Mouse (Mus musculus): ENCODE measurements at regions not wholly inside any gene's neighbourhood (a gene's known extent, or its start where the extent isn't known, plus 50 kb on each side); places are given as distances from the start of the nearest gene placed in this dataset.

GRCm38 (mm10) chr2:137379816-137380215 lies 263.4 kb upstream of the Jag1 start:
- DNase-seq (ENCODE audit: low spot score, missing footprints) (no peak), ATAC-seq (ENCODE audit: low FRiP score) (no peak)
- H3K4me1 ChIP-seq (ENCODE audit: control insufficient read depth, insufficient read depth, low read length) = no peaks in the 10 kb centered on the region
- H3K27me3 ChIP-seq (ENCODE audit: control insufficient read depth, insufficient read depth, low read length) = no peaks in the 10 kb centered on the region
- H3K27ac ChIP-seq (ENCODE audit: low read depth, low read length) = no peak overlapping the region
- H3K4me2 ChIP-seq = no peak overlapping the region
- 90% methylated on average over 2 of the region's 2 CpGs for WGBS
- no peaks in the 10 kb centered on the region for H3K9me3 ChIP-seq (ENCODE audit: control insufficient read depth, low read length)
- H3K36me3 ChIP-seq (ENCODE audit: control insufficient read depth, insufficient read depth, low read length) = no peaks in the 10 kb centered on the region
- H3K9ac ChIP-seq (ENCODE audit: low read length) = no peak overlapping the region
- no peak overlapping the region for H3K4me3 ChIP-seq (ENCODE audit: low read depth, low read length)

GRCm38 (mm10) chr2:137375346-137375745 lies 258.9 kb upstream of the Jag1 start:
- DNase-seq (ENCODE audit: low spot score, missing footprints) (no peak), ATAC-seq (ENCODE audit: low FRiP score) (no peak)
- Histone ChIP-seq H3K4me1 (ENCODE audit: control insufficient read depth, insufficient read depth, low read length) (no peaks in the 10 kb centered on the region), H3K9me3 (ENCODE audit: control insufficient read depth, low read length) (no peaks in the 10 kb centered on the region), H3K9ac (ENCODE audit: low read length) (no peak overlapping the region), H3K27me3 (ENCODE audit: control insufficient read depth, insufficient read depth, low read length) (no peaks in the 10 kb centered on the region), H3K4me2 (no peak overlapping the region), H3K36me3 (ENCODE audit: control insufficient read depth, insufficient read depth, low read length) (no peaks in the 10 kb centered on the region), H3K27ac (ENCODE audit: low read depth, low read length) (no peak overlapping the region), H3K4me3 (ENCODE audit: low read depth, low read length) (no peak overlapping the region)
- WGBS = 86% methylated on average over 5 of the region's 5 CpGs

- Histone ChIP-seq H3K9ac (ENCODE audit: low read length) (no peak overlapping the region), H3K27me3 (ENCODE audit: control insufficient read depth, insufficient read depth, low read length) (no peaks in the 10 kb centered on the region), H3K27ac (ENCODE audit: low read depth, low read length) (no peak overlapping the region), H3K4me1 (ENCODE audit: control insufficient read depth, insufficient read depth, low read length) (no peaks in the 10 kb centered on the region), H3K4me3 (ENCODE audit: low read depth, low read length) (no peak overlapping the region), H3K4me2 (no peak overlapping the region), H3K9me3 (ENCODE audit: control insufficient read depth, low read length) (no peaks in the 10 kb centered on the region), H3K36me3 (ENCODE audit: control insufficient read depth, insufficient read depth, low read length) (no peaks in the 10 kb centered on the region)
- 92% methylated on average over 2 of the region's 2 CpGs for WGBS
- ATAC-seq (ENCODE audit: low FRiP score) (no peak), DNase-seq (ENCODE audit: low spot score, missing footprints) (no peak)
These were observed 254.6 kb upstream of the Jag1 start for GRCm38 (mm10) chr2:137371062-137371461.

GRCm38 (mm10) chr2:137363006-137363405 lies 246.6 kb upstream of the Jag1 start:
- H3K9me3 ChIP-seq (ENCODE audit: control insufficient read depth, low read length) = no peaks in the 10 kb centered on the region
- DNase-seq (ENCODE audit: low spot score, missing footprints) = no peak
- no peak for ATAC-seq (ENCODE audit: low FRiP score)
- no peaks in the 10 kb centered on the region for H3K36me3 ChIP-seq (ENCODE audit: control insufficient read depth, insufficient read depth, low read length)
- no peak overlapping the region for H3K27ac ChIP-seq (ENCODE audit: low read depth, low read length)
- 94% methylated on average over 2 of the region's 2 CpGs for WGBS
- no peak overlapping the region for H3K9ac ChIP-seq (ENCODE audit: low read length)
- no peaks in the 10 kb centered on the region for H3K4me1 ChIP-seq (ENCODE audit: control insufficient read depth, insufficient read depth, low read length)
- no peaks in the 10 kb centered on the region for H3K27me3 ChIP-seq (ENCODE audit: control insufficient read depth, insufficient read depth, low read length)
- H3K4me2 ChIP-seq = no peak overlapping the region
- H3K4me3 ChIP-seq (ENCODE audit: low read depth, low read length) = no peak overlapping the region

GRCm38 (mm10) chr2:137357181-137357738 lies 240.8 kb upstream of the Jag1 start:
- 78% methylated on average over 13 of the region's 13 CpGs for WGBS
- Histone ChIP-seq H3K4me3 (ENCODE audit: low read depth, low read length) (no peak overlapping the region), H3K27ac (ENCODE audit: low read depth, low read length) (no peak overlapping the region), H3K4me1 (ENCODE audit: control insufficient read depth, insufficient read depth, low read length) (no peaks in the 10 kb centered on the region), H3K9me3 (ENCODE audit: control insufficient read depth, low read length) (no peaks in the 10 kb centered on the region), H3K36me3 (ENCODE audit: control insufficient read depth, insufficient read depth, low read length) (no peaks in the 10 kb centered on the region), H3K9ac (ENCODE audit: low read length) (no peak overlapping the region), H3K4me2 (no peak overlapping the region), H3K27me3 (ENCODE audit: control insufficient read depth, insufficient read depth, low read length) (no peaks in the 10 kb centered on the region)
- DNase-seq (ENCODE audit: low spot score, missing footprints) (no peak), ATAC-seq (ENCODE audit: low FRiP score) (no peak)

- DNase-seq (ENCODE audit: low spot score, missing footprints) (no peak), ATAC-seq (ENCODE audit: low FRiP score) (no peak)
- WGBS = 85% methylated on average over 2 of the region's 2 CpGs
- H3K36me3 ChIP-seq (ENCODE audit: control insufficient read depth, insufficient read depth, low read length) = no peaks in the 10 kb centered on the region
- H3K9ac ChIP-seq (ENCODE audit: low read length) = no peak overlapping the region
- no peaks in the 10 kb centered on the region for H3K27me3 ChIP-seq (ENCODE audit: control insufficient read depth, insufficient read depth, low read length)
- H3K4me2 ChIP-seq = no peak overlapping the region
- H3K4me1 ChIP-seq (ENCODE audit: control insufficient read depth, insufficient read depth, low read length) = no peaks in the 10 kb centered on the region
- H3K4me3 ChIP-seq (ENCODE audit: low read depth, low read length) = no peak overlapping the region
- no peaks in the 10 kb centered on the region for H3K9me3 ChIP-seq (ENCODE audit: control insufficient read depth, low read length)
- H3K27ac ChIP-seq (ENCODE audit: low read depth, low read length) = no peak overlapping the region
These were observed 227.3 kb upstream of the Jag1 start for GRCm38 (mm10) chr2:137343736-137344135.

GRCm38 (mm10) chr2:137329995-137330394 lies 213.6 kb upstream of the Jag1 start:
- no peak for DNase-seq (ENCODE audit: low spot score, missing footprints)
- Histone ChIP-seq H3K27me3 (ENCODE audit: control insufficient read depth, insufficient read depth, low read length) (no peaks in the 10 kb centered on the region), H3K4me1 (ENCODE audit: control insufficient read depth, insufficient read depth, low read length) (no peaks in the 10 kb centered on the region), H3K4me3 (ENCODE audit: low read depth, low read length) (no peak overlapping the region), H3K9me3 (ENCODE audit: control insufficient read depth, low read length) (no peaks in the 10 kb centered on the region), H3K36me3 (ENCODE audit: control insufficient read depth, insufficient read depth, low read length) (no peaks in the 10 kb centered on the region), H3K27ac (ENCODE audit: low read depth, low read length) (no peak overlapping the region), H3K9ac (ENCODE audit: low read length) (no peak overlapping the region), H3K4me2 (no peak overlapping the region)
- WGBS = 87% methylated on average over 8 of the region's 8 CpGs
- no peak for ATAC-seq (ENCODE audit: low FRiP score)

GRCm38 (mm10) chr2:137323445-137323844 lies 207.0 kb upstream of the Jag1 start:
- Histone ChIP-seq H3K4me3 (ENCODE audit: low read depth, low read length) (no peak overlapping the region), H3K9ac (ENCODE audit: low read length) (no peak overlapping the region), H3K4me1 (ENCODE audit: control insufficient read depth, insufficient read depth, low read length) (no peaks in the 10 kb centered on the region), H3K4me2 (no peak overlapping the region), H3K27me3 (ENCODE audit: control insufficient read depth, insufficient read depth, low read length) (no peaks in the 10 kb centered on the region), H3K9me3 (ENCODE audit: control insufficient read depth, low read length) (no peaks in the 10 kb centered on the region), H3K27ac (ENCODE audit: low read depth, low read length) (no peak overlapping the region), H3K36me3 (ENCODE audit: control insufficient read depth, insufficient read depth, low read length) (no peaks in the 10 kb centered on the region)
- DNase-seq (ENCODE audit: low spot score, missing footprints) (no peak), ATAC-seq (ENCODE audit: low FRiP score) (no peak)
- WGBS = 69% methylated on average over 5 of the region's 5 CpGs

- H3K4me3 ChIP-seq (ENCODE audit: low read depth, low read length) = no peak overlapping the region
- 86% methylated on average over 4 of the region's 4 CpGs for WGBS
- H3K4me2 ChIP-seq = no peak overlapping the region
- H3K4me1 ChIP-seq (ENCODE audit: control insufficient read depth, insufficient read depth, low read length) = no peaks in the 10 kb centered on the region
- no peak overlapping the region for H3K27ac ChIP-seq (ENCODE audit: low read depth, low read length)
- no peaks in the 10 kb centered on the region for H3K36me3 ChIP-seq (ENCODE audit: control insufficient read depth, insufficient read depth, low read length)
- no peak overlapping the region for H3K9ac ChIP-seq (ENCODE audit: low read length)
- H3K9me3 ChIP-seq (ENCODE audit: control insufficient read depth, low read length) = no peaks in the 10 kb centered on the region
- ATAC-seq (ENCODE audit: low FRiP score) (no peak), DNase-seq (ENCODE audit: low spot score, missing footprints) (no peak)
- H3K27me3 ChIP-seq (ENCODE audit: control insufficient read depth, insufficient read depth, low read length) = no peaks in the 10 kb centered on the region
These were observed 194.1 kb upstream of the Jag1 start for GRCm38 (mm10) chr2:137310511-137310910.

- no peak for DNase-seq (ENCODE audit: low spot score, missing footprints)
- H3K4me3 ChIP-seq (ENCODE audit: low read depth, low read length) = no peak overlapping the region
- H3K9ac ChIP-seq (ENCODE audit: low read length) = no peak overlapping the region
- no peaks in the 10 kb centered on the region for H3K9me3 ChIP-seq (ENCODE audit: control insufficient read depth, low read length)
- no peaks in the 10 kb centered on the region for H3K36me3 ChIP-seq (ENCODE audit: control insufficient read depth, insufficient read depth, low read length)
- no peaks in the 10 kb centered on the region for H3K27me3 ChIP-seq (ENCODE audit: control insufficient read depth, insufficient read depth, low read length)
- 93% methylated on average over 9 of the region's 9 CpGs for WGBS
- no peak overlapping the region for H3K27ac ChIP-seq (ENCODE audit: low read depth, low read length)
- H3K4me1 ChIP-seq (ENCODE audit: control insufficient read depth, insufficient read depth, low read length) = no peaks in the 10 kb centered on the region
- no peak overlapping the region for H3K4me2 ChIP-seq
- ATAC-seq (ENCODE audit: low FRiP score) = no peak
These were observed 191.7 kb upstream of the Jag1 start for GRCm38 (mm10) chr2:137308116-137308515.
